Mouse (Mus musculus) cerebellum, adult 18-20 months (tissue): Measurements from ENCODE around the gene Vmn2r85.
"Not testable (repeated sequence)": the region's sequence is repeated elsewhere in the genome, so short reads cannot be mapped to it uniquely, and the experiment has no call there.

Experiments used
- DNase-seq, 2 experiments: peaks; one replicate each; pipeline ENCODE4 v3.0.0; 2021

Vmn2r85 gene

GRCm38 (mm10) chr10:130429603-130430002, at the start of gene Vmn2r85:
Vmn2r85 (minus strand) TSS chr10:130429703.
- DNase-seq: not testable (repeated sequence)

GRCm38 (mm10) chr10:130470311-130470760, 40.8 kb upstream of the Vmn2r85 start:
- DNase-seq: peak in 1 of 2 experiments; percentile 1

DNA sequence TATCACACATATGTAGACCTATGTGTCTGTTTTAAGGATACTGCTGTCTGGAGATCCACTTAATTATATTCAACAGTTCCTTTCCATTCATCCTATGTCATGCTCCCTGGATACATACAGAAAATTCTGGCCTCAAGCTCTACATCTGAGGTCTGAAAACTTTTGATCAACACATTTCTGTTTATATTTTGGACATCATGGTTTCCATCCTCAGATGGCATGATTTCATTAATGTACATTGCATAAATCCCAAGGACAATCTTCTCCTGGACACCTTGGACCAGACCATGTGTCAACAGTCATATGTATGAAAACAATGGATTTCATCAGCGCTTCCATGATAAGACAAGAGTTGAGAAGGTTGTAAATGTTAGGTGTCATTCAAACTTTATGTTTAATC, 26.4 kb upstream of the Vmn2r85 start, which contains the start of gene Vmn2r86:
Vmn2r86 (minus strand) TSS at position 101 of the 400 bp plus-strand sequence.
- DNase-seq: not testable (repeated sequence)

DNA sequence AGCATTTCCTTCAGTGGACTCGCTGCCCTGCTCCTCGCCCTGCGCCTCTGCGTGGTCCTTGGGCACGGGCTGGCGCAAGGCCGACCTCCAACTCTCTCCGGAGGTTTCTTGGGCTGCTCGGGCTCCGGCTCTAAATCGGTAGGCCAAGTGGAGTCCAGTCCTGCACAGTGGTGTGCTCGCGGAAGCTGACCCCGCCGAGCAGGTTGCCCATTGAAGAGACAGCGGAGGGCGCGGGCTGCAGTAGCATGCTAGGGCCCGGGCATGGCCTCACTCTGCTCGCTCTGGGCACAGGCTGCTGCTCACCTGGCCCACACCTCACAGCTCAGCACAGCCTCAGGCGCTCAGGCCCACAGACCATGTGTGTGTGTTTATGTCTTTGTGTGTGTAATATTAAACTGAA, 15.3 kb upstream of the Vmn2r85 start:
- no peak for DNase-seq

GRCm38 (mm10) chr10:130434185-130434898, 4.8 kb upstream of the Vmn2r85 start:
- DNase-seq: not testable (repeated sequence)

DNA sequence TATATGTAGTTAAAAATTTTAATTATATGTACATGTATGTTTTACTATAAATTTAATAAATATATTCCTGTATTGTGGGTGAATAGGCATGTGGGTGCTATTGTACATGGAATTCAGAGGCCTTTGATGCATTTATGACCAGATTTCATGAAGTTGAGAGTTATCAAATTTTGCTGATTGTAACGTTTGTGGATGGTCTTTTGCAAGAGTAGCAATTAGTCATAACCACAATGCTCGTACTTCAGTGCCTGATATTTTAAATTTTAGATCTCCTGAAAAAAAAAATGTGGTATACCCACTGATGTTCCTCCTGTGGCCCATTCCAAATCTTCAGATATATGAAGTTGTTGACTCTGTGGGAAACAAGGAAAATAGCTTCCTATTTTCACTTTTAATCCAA, 7.1 kb downstream of the Vmn2r85 start:
- DNase-seq: not testable (repeated sequence)

DNA sequence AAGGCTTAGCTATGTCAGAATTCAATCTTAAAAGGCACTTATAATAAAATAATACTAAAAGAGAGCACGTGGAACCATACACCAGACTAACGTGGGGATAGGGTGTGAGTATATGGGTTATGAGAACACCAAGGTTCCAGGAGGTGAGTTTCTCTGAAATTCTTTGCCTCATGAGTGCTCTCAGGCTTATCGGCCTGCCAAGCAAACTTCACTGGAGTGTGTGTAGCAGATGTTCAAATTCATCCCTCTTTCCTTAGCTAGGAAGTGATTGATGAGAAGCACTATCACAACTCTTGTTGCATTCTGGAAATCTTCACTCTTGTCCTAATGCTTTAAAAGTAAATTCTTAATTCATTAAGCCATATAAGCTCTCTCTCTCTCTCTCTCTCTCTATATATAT, 9.1 kb downstream of the Vmn2r85 start:
- no peak for DNase-seq

DNA sequence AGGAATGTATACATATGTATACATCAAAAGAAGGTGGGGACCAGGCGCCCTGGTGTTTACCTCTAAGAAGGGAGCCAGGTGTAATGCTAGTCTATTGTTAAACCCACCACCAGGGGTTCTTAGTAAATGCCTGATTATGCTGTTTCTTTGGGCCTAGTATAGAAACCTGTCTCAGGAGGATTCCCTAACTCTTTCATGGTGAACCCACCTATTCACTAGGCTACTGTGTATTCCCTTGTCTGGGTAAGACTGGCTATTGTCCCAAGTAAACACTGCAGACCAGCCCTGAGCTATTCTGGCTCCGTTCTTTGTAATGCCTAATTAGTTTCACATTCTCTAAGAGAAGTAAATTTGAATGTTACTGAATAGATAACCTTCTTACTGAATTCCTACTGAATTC, 9.5 kb downstream of the Vmn2r85 start:
- not testable (repeated sequence) for DNase-seq

GRCm38 (mm10) chr10:130416352-130416751, 13.2 kb downstream of the Vmn2r85 start:
- DNase-seq: not testable (repeated sequence)

DNA sequence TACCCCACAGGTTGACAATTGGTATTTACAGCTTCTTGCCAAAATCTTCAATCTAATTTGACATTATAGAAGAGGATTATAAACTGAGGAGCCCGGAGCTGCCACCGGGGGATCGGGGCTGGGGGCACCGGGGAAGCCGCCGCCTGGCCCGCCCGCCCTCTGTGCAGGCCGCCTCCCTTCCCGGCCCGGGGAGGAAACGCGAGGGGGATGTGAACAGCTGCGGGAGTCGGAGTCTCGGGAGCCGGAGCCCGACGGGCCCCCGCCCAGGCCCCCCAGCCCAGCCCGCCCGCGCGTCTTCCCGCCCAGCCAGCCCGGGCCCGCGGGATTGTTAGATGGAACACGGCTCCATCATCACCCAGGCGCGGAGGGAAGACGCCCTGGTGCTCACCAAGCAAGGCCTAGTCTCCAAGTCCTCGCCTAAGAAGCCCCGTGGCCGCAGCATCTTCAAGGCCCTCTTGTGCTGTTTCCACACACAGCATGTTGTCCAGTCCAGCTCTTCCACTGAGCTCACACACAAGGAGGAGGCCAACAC, 17.3 kb downstream of the Vmn2r85 start:
- DNase-seq: not testable (repeated sequence)

GRCm38 (mm10) chr10:130394232-130394631, 35.3 kb downstream of the Vmn2r85 start, which contains the start of gene Vmn2r84:
Vmn2r84 (minus strand) TSS chr10:130394332.
- no peak for DNase-seq

GRCm38 (mm10) chr10:130375145-130375544, 54.4 kb downstream of the Vmn2r85 start:
- DNase-seq: no peak

GRCm38 (mm10) chr10:130372491-130373173, 56.9 kb downstream of the Vmn2r85 start:
- no peak for DNase-seq

DNA sequence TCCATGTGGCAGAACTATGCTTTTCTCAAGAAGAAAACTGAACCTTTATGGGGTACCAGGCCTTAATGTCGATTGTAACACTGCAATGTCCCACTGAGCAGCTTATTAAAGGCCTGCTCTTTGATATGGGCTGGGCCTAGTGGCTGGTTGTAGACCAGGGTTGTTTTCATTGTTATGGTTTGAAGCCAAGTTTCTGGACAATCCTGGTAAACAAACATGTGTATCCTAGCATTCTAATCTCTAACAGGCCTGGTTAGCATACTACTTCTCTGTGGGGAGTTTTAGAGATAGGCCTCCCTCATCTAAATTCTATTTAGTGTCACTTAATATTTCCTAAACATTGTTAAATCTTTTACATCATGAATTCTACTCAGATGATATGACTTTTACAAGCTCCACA, 57.9 kb downstream of the Vmn2r85 start:
- DNase-seq: no peak

DNA sequence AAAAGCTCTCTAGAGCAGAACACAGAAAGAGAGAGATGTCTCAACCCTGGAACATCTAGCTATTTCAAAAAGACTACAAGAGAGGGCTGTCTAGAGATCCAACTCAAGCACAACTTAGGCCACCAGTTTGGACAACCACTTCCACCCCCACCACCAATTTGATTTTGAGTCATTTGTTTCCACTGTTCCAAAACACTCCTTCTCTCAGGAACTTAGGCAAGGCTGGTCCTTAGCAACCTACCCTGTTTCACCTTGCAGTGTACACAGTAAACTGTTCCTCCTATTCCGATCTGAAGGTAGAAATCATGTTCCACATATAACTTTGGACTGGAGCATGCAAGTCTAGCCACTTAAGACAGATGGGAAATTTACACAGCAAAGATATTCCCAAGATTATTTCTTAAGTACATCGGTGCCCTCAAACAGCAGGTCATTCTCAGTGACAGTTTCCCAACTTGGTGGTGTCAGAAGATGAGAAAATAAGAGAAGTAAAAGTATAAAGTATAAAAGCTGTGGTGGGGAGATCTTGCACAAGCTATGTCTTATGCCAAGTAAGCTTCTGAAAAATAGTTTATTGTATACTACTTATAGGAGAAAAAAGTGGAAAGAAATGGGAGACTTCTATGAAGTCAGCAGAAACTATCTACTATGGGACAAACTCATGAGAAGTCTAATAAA, 59.4 kb downstream of the Vmn2r85 start:
- no peak for DNase-seq

GRCm38 (mm10) chr10:130368384-130368783, 61.1 kb downstream of the Vmn2r85 start:
- DNase-seq: no peak

DNA sequence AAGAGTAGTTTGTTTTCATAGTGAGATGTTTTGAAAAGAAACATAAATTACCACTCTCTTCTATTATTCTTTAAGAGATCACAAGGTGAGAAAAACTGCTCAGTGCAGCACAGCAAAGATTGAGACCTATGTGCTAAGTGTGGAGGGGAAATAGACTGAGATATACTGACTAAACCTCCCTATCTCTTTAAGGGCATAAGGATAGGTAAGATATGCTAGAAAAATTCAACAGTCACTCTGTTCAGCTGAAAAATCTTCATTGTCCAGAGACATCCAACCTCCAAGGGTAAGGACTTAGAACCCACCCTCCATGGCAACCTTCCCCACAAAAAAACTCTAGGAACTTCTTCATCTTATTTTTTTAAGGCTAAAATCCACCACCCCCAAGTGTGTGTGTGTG, 64.7 kb downstream of the Vmn2r85 start:
- DNase-seq: no peak
